Mouse (Mus musculus): Measurements from ENCODE around the gene Cwf19l1. TPM values are rescaled to one million over a fixed set of nuclear protein-coding genes. Genes with fewer than 3 reads are reported as not detected.
A peak's percentile ranks its signal among the peaks of the same experiment; 100 is the strongest.

Gene Cwf19l1
- polyA plus RNA-seq, 1 experiment = 5.5 TPM

- H3K27ac ChIP-seq (ENCODE audit: insufficient read depth, low read length) = peak overlapping the region; percentile 80
- TF ChIP-seq CTCF (IDR thresholded peaks at IDR 0.05; ENCODE audit: extremely low read depth, insufficient read depth, insufficient read length, insufficient replicate concordance) = no peak
- no peak for TF ChIP-seq POLR2A (IDR thresholded peaks at IDR 0.05; ENCODE audit: low read depth, low read length)
- H3K36me3 ChIP-seq (ENCODE audit: control insufficient read depth, insufficient read depth, low read length) = peaks cover 25% of the 10 kb centered on the region
- H3K4me3 ChIP-seq (ENCODE audit: extremely low read depth, insufficient read depth, insufficient read length) = no peak overlapping the region
- H3K27me3 ChIP-seq (ENCODE audit: control insufficient read depth, insufficient read depth, low read length) = no peaks in the 10 kb centered on the region
- no peak for DNase-seq (ENCODE audit: low read depth in 1 of 2, low spot score in 2 of 2)
- H3K4me1 ChIP-seq (ENCODE audit: control insufficient read depth, insufficient read depth, insufficient read length) = peaks cover 21% of the 10 kb centered on the region; the same call in 1 of the 2 replicates
These were observed 17.9 kb downstream of the Cwf19l1 start for GRCm38 (mm10) chr19:44117793-44118192.

GRCm38 (mm10) chr19:44111706-44112105 lies 24.0 kb downstream of the Cwf19l1 start:
- no peak for TF ChIP-seq POLR2A (IDR thresholded peaks at IDR 0.05; ENCODE audit: low read depth, low read length)
- TF ChIP-seq CTCF (IDR thresholded peaks at IDR 0.05; ENCODE audit: extremely low read depth, insufficient read depth, insufficient read length, insufficient replicate concordance) = no peak
- Histone ChIP-seq H3K27me3 (ENCODE audit: control insufficient read depth, insufficient read depth, low read length) (no peaks in the 10 kb centered on the region), H3K27ac (ENCODE audit: insufficient read depth, low read length) (no peak overlapping the region), H3K36me3 (ENCODE audit: control insufficient read depth, insufficient read depth, low read length) (peaks cover 15% of the 10 kb centered on the region), H3K4me3 (ENCODE audit: extremely low read depth, insufficient read depth, insufficient read length) (no peak overlapping the region), H3K4me1 (ENCODE audit: control insufficient read depth, insufficient read depth, insufficient read length) (peaks cover 9% of the 10 kb centered on the region)
- no peak for DNase-seq (ENCODE audit: low read depth in 1 of 2, low spot score in 2 of 2)
- 68% methylated on average over 7 of the region's 7 CpGs for WGBS

- Histone ChIP-seq H3K36me3 (ENCODE audit: control insufficient read depth, insufficient read depth, low read length) (peaks cover 15% of the 10 kb centered on the region), H3K27me3 (ENCODE audit: control insufficient read depth, insufficient read depth, low read length) (no peaks in the 10 kb centered on the region), H3K4me1 (ENCODE audit: control insufficient read depth, insufficient read depth, insufficient read length) (no peaks in the 10 kb centered on the region; the same call in 1 of the 2 replicates), H3K27ac (ENCODE audit: insufficient read depth, low read length) (no peak overlapping the region), H3K4me3 (ENCODE audit: extremely low read depth, insufficient read depth, insufficient read length) (no peak overlapping the region)
- no peak for DNase-seq (ENCODE audit: low read depth in 1 of 2, low spot score in 2 of 2)
- 91% methylated on average over 9 of the region's 9 CpGs for WGBS
- TF ChIP-seq CTCF (IDR thresholded peaks at IDR 0.05; ENCODE audit: extremely low read depth, insufficient read depth, insufficient read length, insufficient replicate concordance) (no peak), POLR2A (IDR thresholded peaks at IDR 0.05; ENCODE audit: low read depth, low read length) (no peak)
These were observed 25.3 kb downstream of the Cwf19l1 start for GRCm38 (mm10) chr19:44110356-44110755.

- Histone ChIP-seq H3K36me3 (ENCODE audit: control insufficient read depth, insufficient read depth, low read length) (peaks cover 12% of the 10 kb centered on the region), H3K27ac (ENCODE audit: insufficient read depth, low read length) (no peak overlapping the region), H3K4me3 (ENCODE audit: extremely low read depth, insufficient read depth, insufficient read length) (no peak overlapping the region), H3K4me1 (ENCODE audit: control insufficient read depth, insufficient read depth, insufficient read length) (no peaks in the 10 kb centered on the region; the same call in 1 of the 2 replicates), H3K27me3 (ENCODE audit: control insufficient read depth, insufficient read depth, low read length) (no peaks in the 10 kb centered on the region)
- TF ChIP-seq CTCF (IDR thresholded peaks at IDR 0.05; ENCODE audit: extremely low read depth, insufficient read depth, insufficient read length, insufficient replicate concordance) = no peak
- no peak for TF ChIP-seq POLR2A (IDR thresholded peaks at IDR 0.05; ENCODE audit: low read depth, low read length)
- no peak for DNase-seq (ENCODE audit: low read depth in 1 of 2, low spot score in 2 of 2)
These were observed 26.7 kb downstream of the Cwf19l1 start for GRCm38 (mm10) chr19:44108996-44109395.

GRCm38 (mm10) chr19:44107661-44108521 lies 27.8 kb downstream of the Cwf19l1 start:
- H3K4me1 ChIP-seq (ENCODE audit: control insufficient read depth, insufficient read depth, insufficient read length) = no peaks in the 10 kb centered on the region; the same call in 1 of the 2 replicates
- no peak for DNase-seq (ENCODE audit: low read depth in 1 of 2, low spot score in 2 of 2)
- H3K36me3 ChIP-seq (ENCODE audit: control insufficient read depth, insufficient read depth, low read length) = peaks cover 7% of the 10 kb centered on the region
- 38% methylated on average over 22 of the region's 22 CpGs for WGBS
- peak overlapping the region; percentile 92 for H3K4me3 ChIP-seq (ENCODE audit: extremely low read depth, insufficient read depth, insufficient read length)
- H3K27me3 ChIP-seq (ENCODE audit: control insufficient read depth, insufficient read depth, low read length) = no peaks in the 10 kb centered on the region
- TF ChIP-seq CTCF (IDR thresholded peaks at IDR 0.05; ENCODE audit: extremely low read depth, insufficient read depth, insufficient read length, insufficient replicate concordance) (no peak), POLR2A (IDR thresholded peaks at IDR 0.05; ENCODE audit: low read depth, low read length) (no peak)
- no peak overlapping the region for H3K27ac ChIP-seq (ENCODE audit: insufficient read depth, low read length)

GRCm38 (mm10) chr19:44106831-44107660 lies 28.6 kb downstream of the Cwf19l1 start, which contains the start of gene Chuk:
Chuk (minus strand) TSS chr19:44107480.
- no peak for TF ChIP-seq CTCF (IDR thresholded peaks at IDR 0.05; ENCODE audit: extremely low read depth, insufficient read depth, insufficient read length, insufficient replicate concordance)
- peak; percentile 82 for TF ChIP-seq POLR2A (IDR thresholded peaks at IDR 0.05; ENCODE audit: low read depth, low read length)
- Histone ChIP-seq H3K27me3 (ENCODE audit: control insufficient read depth, insufficient read depth, low read length) (no peaks in the 10 kb centered on the region), H3K4me3 (ENCODE audit: extremely low read depth, insufficient read depth, insufficient read length) (peak within 1 kb of the TSS; percentile 92), H3K27ac (ENCODE audit: insufficient read depth, low read length) (peak within 1 kb of the TSS; percentile 68), H3K36me3 (ENCODE audit: control insufficient read depth, insufficient read depth, low read length) (peaks cover 4% of the 10 kb centered on the region), H3K4me1 (ENCODE audit: control insufficient read depth, insufficient read depth, insufficient read length) (no peaks in the 10 kb centered on the region; the same call in 1 of the 2 replicates)
- 2% methylated on average over 64 of the region's 67 CpGs for WGBS
- peak; percentile 85 to 94 for DNase-seq (ENCODE audit: low read depth in 1 of 2, low spot score in 2 of 2)

Measured in spleen, adult 2 months (tissue).